Mouse (Mus musculus) kidney, adult 2 months (tissue): Measurements from ENCODE around the gene A730071L15Rik.

Experiments used
- CTCF ChIP-seq: fragments of 200-500 bp; conservative IDR thresholded peaks from 2 replicates; pipeline ENCODE4 v1.5.1; 2011; ENCODE audit warnings: low read depth, mild to moderate bottlenecking, control low read depth, low read length, moderate library complexity, mixed read lengths; ENCODE audit not compliant: insufficient read depth, insufficient read length
- POLR2A ChIP-seq: fragments of 200-500 bp; IDR thresholded peaks from one replicate; pipeline ENCODE4 v1.6.1; 2011; ENCODE audit warnings: low read depth, low read length, control low read depth

- TF ChIP-seq CTCF (no peak), POLR2A (no peak)
Measured at GRCm38 (mm10) chr11:6156651-6157050, 43.2 kb upstream of the A730071L15Rik start.
